Mouse (Mus musculus): Measurements from ENCODE around the gene Dpp7. TPM values are rescaled to one million over a fixed set of nuclear protein-coding genes. Genes with fewer than 3 reads are reported as not detected.
A peak's percentile ranks its signal among the peaks of the same experiment; 100 is the strongest.

Dpp7 gene
- polyA plus RNA-seq, 1 experiment from 2014 or later = 14.4 TPM

DNA sequence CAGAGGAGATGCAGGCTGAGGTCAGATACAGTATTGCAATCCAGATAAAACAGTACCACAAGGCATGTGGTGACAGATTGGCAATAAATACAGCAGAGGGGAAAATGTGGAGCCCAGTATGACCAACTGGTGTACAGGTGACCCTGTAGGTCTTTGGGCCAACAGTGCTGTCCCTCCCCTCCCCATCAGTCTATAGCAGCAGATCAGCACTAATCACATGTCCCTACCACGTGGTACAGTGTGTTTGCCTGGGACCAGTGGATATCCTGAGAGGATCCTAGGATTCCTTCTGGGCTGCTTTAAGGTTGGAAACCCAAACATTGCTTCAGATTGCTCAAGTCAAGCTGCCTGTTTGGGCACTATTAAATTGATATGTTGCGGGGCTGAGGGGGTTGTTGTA, 22.6 kb downstream of the Dpp7 start:
- Histone ChIP-seq H3K4me1 (peaks cover 18% of the 10 kb centered on the region), H3K27ac (replicated peaks) (no peak overlapping the region), H3K4me3 (peak overlapping the region; percentile 93), H3K36me3 (peaks cover 50% of the 10 kb centered on the region), H3K27me3 (replicated peaks) (no peaks in the 10 kb centered on the region), H3K9ac (peak overlapping the region; percentile 95), H3K4me2 (peak overlapping the region; percentile 91), H3K9me3 (no peaks in the 10 kb centered on the region)
- no peak for ATAC-seq (ENCODE audit: extremely low read depth, insufficient number of reproducible peaks, low FRiP score, low TSS enrichment)
- 86% methylated on average over 2 of the region's 2 CpGs for WGBS

DNA sequence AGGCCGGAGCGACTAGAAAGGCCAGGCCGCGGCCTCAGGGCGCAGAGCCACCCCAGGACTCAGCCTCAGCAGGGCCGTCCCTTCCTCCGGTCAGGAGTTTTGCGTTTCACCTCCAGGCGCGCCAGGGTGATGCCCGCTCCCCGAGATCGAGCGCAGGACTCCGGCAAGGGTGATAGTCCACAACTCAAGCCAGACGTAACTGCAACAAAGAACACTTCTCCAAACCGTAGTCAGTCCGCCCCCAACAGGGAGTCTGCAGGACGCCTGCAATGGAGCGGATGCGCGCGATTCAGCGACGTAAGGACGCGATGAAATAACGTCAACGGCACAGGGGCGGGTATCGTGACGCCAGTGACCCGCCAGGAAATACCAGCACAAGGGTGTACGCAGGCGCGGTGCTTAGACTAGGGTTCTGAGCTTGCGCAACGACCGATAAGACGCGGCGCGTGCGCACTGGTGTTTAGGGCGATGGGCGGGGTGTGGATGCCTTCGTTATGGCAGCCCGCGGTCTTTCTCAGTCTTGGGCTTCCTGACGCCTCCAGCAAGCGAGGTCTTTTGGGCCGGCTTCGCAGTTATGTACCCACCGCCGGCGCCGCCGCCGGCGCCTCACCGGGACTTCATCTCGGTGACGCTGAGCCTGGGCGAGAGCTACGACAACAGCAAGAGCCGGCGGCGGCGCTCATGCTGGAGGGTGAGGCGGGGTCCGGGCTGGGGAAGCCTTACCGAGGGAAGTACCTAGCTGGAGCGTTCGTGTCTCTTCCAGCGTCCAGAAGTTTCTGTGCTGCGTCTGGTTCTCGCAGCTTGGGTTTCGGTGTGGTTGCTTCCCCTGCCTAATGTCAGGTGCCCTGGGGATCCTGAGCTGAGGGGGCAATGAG, 23.6 kb downstream of the Dpp7 start, which contains the start of gene Man1b1:
Man1b1 (plus strand) TSS at position 53 of the 875 bp plus-strand sequence.
- Histone ChIP-seq H3K9ac (peak within 1 kb of the TSS; percentile 95), H3K4me1 (peaks cover 18% of the 10 kb centered on the region), H3K27ac (replicated peaks) (peak within 1 kb of the TSS; percentile 83), H3K4me2 (peak within 1 kb of the TSS; percentile 91), H3K27me3 (replicated peaks) (no peaks in the 10 kb centered on the region), H3K9me3 (no peaks in the 10 kb centered on the region), H3K4me3 (peak within 1 kb of the TSS; percentile 93), H3K36me3 (peaks cover 40% of the 10 kb centered on the region)
- ATAC-seq (ENCODE audit: extremely low read depth, insufficient number of reproducible peaks, low FRiP score, low TSS enrichment) = peak; percentile 93
- WGBS = under 1% methylated on average over 78 of the region's 78 CpGs

GRCm38 (mm10) chr2:25331470-25331869, 24.7 kb downstream of the Dpp7 start:
- peak overlapping the region; percentile 95 for H3K9ac ChIP-seq
- H3K27me3 ChIP-seq (replicated peaks) = no peaks in the 10 kb centered on the region; the same call in 1 of the 2 replicates
- no peak for ATAC-seq (ENCODE audit: extremely low read depth, insufficient number of reproducible peaks, low FRiP score, low TSS enrichment)
- H3K36me3 ChIP-seq = peaks cover 29% of the 10 kb centered on the region
- H3K9me3 ChIP-seq = no peaks in the 10 kb centered on the region
- peak overlapping the region; percentile 81 for H3K4me2 ChIP-seq
- WGBS = 48% methylated on average over 9 of the region's 9 CpGs
- H3K4me3 ChIP-seq = peak overlapping the region; percentile 93
- H3K27ac ChIP-seq (replicated peaks) = no peak overlapping the region
- peaks cover 18% of the 10 kb centered on the region for H3K4me1 ChIP-seq

GRCm38 (mm10) chr2:25328440-25328839, 27.7 kb downstream of the Dpp7 start:
- H3K4me1 ChIP-seq = peaks cover 12% of the 10 kb centered on the region
- H3K27ac ChIP-seq (replicated peaks) = no peak overlapping the region
- no peak overlapping the region for H3K4me2 ChIP-seq
- no peak overlapping the region for H3K9ac ChIP-seq
- H3K27me3 ChIP-seq (replicated peaks) = peaks cover 12% of the 10 kb centered on the region
- H3K4me3 ChIP-seq = no peak overlapping the region
- WGBS = 38% methylated on average over 7 of the region's 7 CpGs
- no peaks in the 10 kb centered on the region for H3K9me3 ChIP-seq
- no peaks in the 10 kb centered on the region; the same call in 1 of the 2 replicates for H3K36me3 ChIP-seq
- no peak for ATAC-seq (ENCODE audit: extremely low read depth, insufficient number of reproducible peaks, low FRiP score, low TSS enrichment)

- Histone ChIP-seq H3K9me3 (no peaks in the 10 kb centered on the region), H3K4me3 (no peak overlapping the region), H3K27me3 (replicated peaks) (peaks cover 32% of the 10 kb centered on the region), H3K9ac (no peak overlapping the region), H3K36me3 (no peaks in the 10 kb centered on the region), H3K4me2 (no peak overlapping the region), H3K27ac (replicated peaks) (no peak overlapping the region), H3K4me1 (peaks cover under 1% of the 10 kb centered on the region; the same call in 1 of the 2 replicates)
- 75% methylated on average over 2 of the region's 2 CpGs for WGBS
- no peak for ATAC-seq (ENCODE audit: extremely low read depth, insufficient number of reproducible peaks, low FRiP score, low TSS enrichment)
Observed at GRCm38 (mm10) chr2:25326036-25326435, 30.1 kb downstream of the Dpp7 start.

DNA sequence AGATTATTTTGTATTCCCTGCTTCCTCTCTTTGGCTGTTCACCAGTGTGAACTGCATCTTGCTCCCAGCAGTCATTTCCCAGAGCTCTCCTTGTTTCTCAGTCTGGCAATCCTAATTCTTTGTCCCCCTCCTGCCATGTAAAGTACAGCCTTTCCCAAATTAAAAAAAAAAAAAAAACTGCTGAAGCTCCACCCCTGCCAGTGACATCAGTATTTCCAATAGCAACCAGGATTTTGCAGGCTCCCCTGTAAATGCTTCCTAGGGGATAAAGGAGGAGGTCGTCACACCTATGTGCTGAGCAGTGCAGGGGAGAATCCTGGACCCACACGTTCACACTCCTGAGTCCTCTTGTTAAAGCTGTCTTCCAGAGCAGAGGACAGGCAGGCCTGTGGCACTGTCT, 36.1 kb downstream of the Dpp7 start:
- WGBS = 34% methylated on average over 2 of the region's 2 CpGs
- H3K27me3 ChIP-seq (replicated peaks) = peaks cover 92% of the 10 kb centered on the region
- no peaks in the 10 kb centered on the region for H3K36me3 ChIP-seq
- H3K4me2 ChIP-seq = no peak overlapping the region
- no peak overlapping the region for H3K27ac ChIP-seq (replicated peaks)
- peaks cover 3% of the 10 kb centered on the region; the same call in 1 of the 2 replicates for H3K4me1 ChIP-seq
- H3K4me3 ChIP-seq = no peak overlapping the region
- no peak overlapping the region for H3K9ac ChIP-seq
- no peaks in the 10 kb centered on the region for H3K9me3 ChIP-seq
- ATAC-seq (ENCODE audit: extremely low read depth, insufficient number of reproducible peaks, low FRiP score, low TSS enrichment) = no peak

GRCm38 (mm10) chr2:25318971-25319773, 37.0 kb downstream of the Dpp7 start, which contains the start of gene Grin1:
TSS of gene Grin1 (minus strand) at chr2:25319187.
- peak within 1 kb of the TSS; percentile 64 for H3K4me2 ChIP-seq
- H3K9ac ChIP-seq = no peak within 1 kb of the TSS
- 8% methylated on average over 58 of the region's 58 CpGs for WGBS

DNA sequence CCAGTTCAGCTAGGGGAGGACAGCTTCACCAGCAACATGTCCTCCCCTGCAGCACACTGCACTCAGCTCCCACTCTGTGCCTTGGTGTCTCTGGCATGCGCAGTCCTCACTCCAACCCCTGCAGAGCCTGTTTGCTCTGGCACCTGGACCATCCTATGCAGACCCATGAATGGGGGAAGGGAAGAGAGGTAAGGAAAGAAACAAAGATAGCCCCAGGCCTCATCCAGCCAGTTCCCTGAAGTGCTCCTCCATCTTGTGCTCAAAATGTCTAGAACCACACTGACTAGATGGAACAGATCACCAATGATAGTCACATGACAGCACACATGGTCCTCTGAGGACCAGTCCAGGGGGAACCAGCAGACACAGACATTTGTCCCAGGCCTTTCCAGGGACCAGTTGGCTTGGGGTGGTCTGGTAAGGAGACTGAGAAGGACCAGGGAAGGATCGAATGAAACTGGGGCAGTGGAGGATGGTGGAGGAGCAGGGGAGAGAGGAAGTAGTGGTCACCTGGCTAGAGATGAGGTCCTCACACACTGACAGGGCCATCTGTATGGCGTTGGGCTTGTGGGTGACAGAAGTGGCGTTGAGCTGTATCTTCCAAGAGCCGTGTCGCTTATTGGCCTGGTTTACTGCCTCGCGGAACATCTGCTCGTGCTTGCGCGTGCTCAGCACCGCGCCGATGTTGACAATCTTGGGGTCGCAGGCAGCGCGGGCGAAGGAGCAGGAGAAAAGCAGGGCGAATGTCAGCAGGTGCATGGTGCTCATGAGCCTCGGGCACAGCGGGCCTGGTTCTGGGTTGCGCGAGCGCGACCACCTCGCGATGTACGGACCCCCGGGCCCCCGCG, 37.8 kb downstream of the Dpp7 start:
- Histone ChIP-seq H3K9ac (no peak overlapping the region), H3K36me3 (no peaks in the 10 kb centered on the region), H3K4me3 (peak overlapping the region; percentile 38), H3K27me3 (replicated peaks) (peaks cover 97% of the 10 kb centered on the region), H3K9me3 (no peaks in the 10 kb centered on the region), H3K4me2 (peak overlapping the region; percentile 64), H3K27ac (replicated peaks) (no peak overlapping the region), H3K4me1 (peaks cover 3% of the 10 kb centered on the region; the same call in 1 of the 2 replicates)
- no peak for ATAC-seq (ENCODE audit: extremely low read depth, insufficient number of reproducible peaks, low FRiP score, low TSS enrichment)
- 8% methylated on average over 31 of the region's 31 CpGs for WGBS

More at GRCm38 (mm10) chr2:25318971-25319773, 37.0 kb downstream of the Dpp7 start, which contains the start of gene Grin1:
- Histone ChIP-seq H3K4me1 (peaks cover 3% of the 10 kb centered on the region; the same call in 1 of the 2 replicates), H3K36me3 (no peaks in the 10 kb centered on the region), H3K4me3 (peak within 1 kb of the TSS; percentile 38), H3K27me3 (replicated peaks) (peaks cover 93% of the 10 kb centered on the region), H3K9me3 (no peaks in the 10 kb centered on the region), H3K27ac (replicated peaks) (no peak within 1 kb of the TSS)
- no peak for ATAC-seq (ENCODE audit: extremely low read depth, insufficient number of reproducible peaks, low FRiP score, low TSS enrichment)

GRCm38 (mm10) chr2:25311491-25311891, 44.7 kb downstream of the Dpp7 start:
- H3K9ac ChIP-seq = no peak overlapping the region

DNA sequence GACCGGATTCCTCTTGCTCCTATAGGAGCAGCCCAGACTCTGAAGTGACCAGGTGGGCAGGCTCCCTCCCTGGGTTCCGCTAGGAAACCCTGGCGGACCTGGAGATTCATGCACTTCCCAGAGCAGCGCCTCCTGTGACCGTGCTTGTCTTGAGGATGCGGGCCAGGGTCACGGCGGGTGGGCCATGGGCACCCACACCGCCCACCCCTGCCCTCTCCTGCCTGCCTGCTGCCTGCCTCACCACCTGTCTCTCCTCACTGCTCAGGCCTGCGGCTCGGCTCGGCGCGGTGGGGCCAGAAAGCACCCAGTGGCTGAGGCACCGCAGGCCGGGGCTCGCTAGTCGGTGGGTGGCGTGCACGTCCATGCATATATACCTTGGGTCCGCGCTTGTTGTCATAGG, 45.2 kb downstream of the Dpp7 start:
- no peak overlapping the region for H3K4me3 ChIP-seq
- H3K36me3 ChIP-seq = no peaks in the 10 kb centered on the region
- no peak overlapping the region for H3K27ac ChIP-seq (replicated peaks)
- peaks cover 100% of the 10 kb centered on the region for H3K27me3 ChIP-seq (replicated peaks)
- no peak overlapping the region for H3K4me2 ChIP-seq
- H3K4me1 ChIP-seq = no peaks in the 10 kb centered on the region
- H3K9me3 ChIP-seq = no peaks in the 10 kb centered on the region
- ATAC-seq (ENCODE audit: extremely low read depth, insufficient number of reproducible peaks, low FRiP score, low TSS enrichment) = no peak
- WGBS = 2% methylated on average over 22 of the region's 22 CpGs
- no peak overlapping the region for H3K9ac ChIP-seq

More at GRCm38 (mm10) chr2:25311491-25311891, 44.7 kb downstream of the Dpp7 start:
- Histone ChIP-seq H3K4me3 (no peak overlapping the region), H3K27ac (replicated peaks) (no peak overlapping the region), H3K36me3 (no peaks in the 10 kb centered on the region), H3K27me3 (replicated peaks) (peaks cover 100% of the 10 kb centered on the region), H3K4me2 (no peak overlapping the region), H3K4me1 (no peaks in the 10 kb centered on the region), H3K9me3 (no peaks in the 10 kb centered on the region)
- no peak for ATAC-seq (ENCODE audit: extremely low read depth, insufficient number of reproducible peaks, low FRiP score, low TSS enrichment)
- WGBS = 6% methylated on average over 11 of the region's 11 CpGs
